Mouse (Mus musculus) kidney, adult 18-20 months (tissue): ENCODE data around the gene Dars.

ENCODE experiments used
- DNase-seq: peaks from one replicate; pipeline ENCODE4 v3.0.0; 2021

The Dars gene

DNA sequence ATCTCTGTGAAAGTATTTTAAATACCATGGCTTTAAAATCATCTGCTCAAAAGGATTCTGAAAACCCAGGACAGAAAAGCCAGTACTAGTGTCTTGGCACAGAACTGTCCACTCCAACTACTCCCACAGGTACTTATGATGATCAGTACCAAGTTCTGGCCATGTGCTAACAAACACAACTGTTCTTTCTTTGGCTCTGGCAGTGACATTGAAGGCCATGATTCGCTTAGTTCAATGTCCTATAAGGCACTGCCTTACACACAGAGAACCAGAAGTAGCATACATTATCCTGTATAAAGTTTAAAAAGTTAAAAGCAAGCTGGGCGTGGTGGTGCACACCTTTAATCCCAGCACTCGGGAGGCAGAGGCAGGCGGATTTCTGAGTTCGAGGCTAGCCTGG lies 6.0 kb downstream of the Dars start:
- DNase-seq, result no peak

DNA sequence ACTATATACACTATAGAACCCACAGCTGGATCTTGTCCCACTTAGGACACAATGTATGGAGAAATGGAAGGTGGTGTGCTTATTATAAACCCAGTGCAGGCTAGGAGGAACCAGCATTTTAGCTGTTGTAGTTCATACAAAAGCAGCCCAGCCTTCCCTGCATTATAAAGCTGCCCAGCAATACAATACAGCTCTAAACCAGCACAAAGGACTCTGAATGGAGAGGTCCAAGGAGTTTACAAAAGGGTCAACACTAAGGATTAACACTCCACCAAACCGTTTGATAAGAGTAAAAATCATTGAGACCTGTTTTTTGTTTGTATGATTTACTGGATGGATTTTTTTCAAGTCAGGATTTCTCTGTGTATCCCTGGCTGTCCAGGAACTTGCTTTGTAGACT lies 10.3 kb downstream of the Dars start:
- no peak for DNase-seq

DNA sequence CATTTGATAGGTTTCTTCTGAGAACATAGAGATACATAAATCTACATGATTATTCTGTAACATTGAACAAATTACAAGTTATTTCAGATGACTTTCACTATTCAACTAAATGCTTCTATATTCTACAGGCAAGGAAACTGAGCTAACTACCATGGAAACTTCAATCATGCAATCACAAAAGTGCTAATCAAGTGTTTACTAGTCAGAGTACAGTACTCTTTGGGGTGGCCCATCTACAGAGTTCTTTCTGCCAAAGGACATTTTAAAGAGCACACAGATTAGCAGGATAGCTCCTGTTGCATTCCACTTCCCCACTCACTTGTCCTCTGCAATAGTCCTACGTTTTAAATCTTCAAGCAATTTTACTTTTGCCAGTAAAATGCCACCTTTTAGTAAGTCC lies 11.5 kb downstream of the Dars start:
- DNase-seq, result no peak

DNA sequence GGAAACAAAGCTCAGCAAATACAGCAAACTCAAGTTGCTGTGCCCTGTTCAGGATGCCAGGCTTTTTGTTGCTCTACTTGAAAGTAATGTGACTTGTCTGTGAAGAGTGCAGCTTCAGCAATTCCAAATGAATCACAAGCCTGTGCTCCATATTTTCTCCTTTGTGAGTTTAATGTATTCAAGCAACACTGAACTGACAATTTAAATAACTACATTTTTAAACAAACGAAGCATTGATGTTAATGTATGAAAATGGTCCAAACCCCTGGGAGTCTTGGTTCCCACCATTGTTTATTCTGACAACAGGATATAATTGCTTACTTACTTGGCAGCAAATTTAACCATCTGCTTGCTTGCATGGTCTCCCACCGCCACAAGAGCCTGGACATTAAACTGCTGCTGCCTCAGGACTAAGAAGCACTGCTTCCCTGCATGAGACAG lies 12.1 kb downstream of the Dars start:
- DNase-seq, result no peak

GRCm38 (mm10) chr1:128400926-128401325 lies 16.2 kb downstream of the Dars start:
- no peak for DNase-seq

DNA sequence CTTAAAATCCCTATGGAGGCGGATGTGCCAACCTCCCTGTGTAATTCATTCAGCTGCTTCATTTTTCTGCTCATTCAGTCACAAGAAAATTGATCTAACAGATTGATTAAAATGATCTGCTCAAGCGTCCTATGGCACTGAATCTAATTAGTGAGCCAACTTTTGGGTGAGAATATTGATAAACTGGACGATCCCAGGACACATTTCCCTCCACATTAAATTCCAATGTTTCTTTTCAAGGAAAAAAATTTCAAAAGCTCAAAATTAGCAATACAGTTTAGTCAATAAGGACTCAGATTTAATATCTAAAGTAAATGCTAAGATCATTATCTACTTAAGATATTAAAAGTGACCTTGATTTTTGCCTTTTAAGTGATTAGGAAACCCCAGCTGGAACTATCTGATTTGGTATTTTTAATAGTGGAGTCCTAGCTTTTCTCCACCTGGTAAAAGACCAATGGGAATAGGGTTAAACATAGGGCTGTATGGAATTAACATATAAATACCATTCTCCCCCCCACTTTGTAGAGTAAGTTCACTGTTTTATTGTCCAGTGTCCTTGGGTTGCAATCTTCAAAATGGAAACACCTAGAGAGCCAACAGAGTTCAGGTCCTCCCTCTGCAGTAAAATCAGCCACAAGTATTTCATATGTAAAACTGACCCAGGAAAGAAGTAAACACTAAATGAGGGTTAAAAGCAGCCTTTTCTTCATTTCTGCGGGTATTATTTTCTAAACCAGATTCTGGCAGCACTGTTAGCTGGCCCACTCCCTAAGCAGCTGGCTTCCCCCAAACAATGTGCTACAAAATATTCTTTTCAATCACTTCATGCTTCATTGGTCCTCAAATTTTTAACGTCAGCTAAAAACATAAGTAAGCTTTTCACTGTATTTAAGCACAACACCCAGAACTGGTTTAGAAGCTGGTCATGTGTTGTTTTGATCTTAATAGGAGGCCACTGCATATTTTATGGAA lies 16.9 kb downstream of the Dars start:
- no peak for DNase-seq

DNA sequence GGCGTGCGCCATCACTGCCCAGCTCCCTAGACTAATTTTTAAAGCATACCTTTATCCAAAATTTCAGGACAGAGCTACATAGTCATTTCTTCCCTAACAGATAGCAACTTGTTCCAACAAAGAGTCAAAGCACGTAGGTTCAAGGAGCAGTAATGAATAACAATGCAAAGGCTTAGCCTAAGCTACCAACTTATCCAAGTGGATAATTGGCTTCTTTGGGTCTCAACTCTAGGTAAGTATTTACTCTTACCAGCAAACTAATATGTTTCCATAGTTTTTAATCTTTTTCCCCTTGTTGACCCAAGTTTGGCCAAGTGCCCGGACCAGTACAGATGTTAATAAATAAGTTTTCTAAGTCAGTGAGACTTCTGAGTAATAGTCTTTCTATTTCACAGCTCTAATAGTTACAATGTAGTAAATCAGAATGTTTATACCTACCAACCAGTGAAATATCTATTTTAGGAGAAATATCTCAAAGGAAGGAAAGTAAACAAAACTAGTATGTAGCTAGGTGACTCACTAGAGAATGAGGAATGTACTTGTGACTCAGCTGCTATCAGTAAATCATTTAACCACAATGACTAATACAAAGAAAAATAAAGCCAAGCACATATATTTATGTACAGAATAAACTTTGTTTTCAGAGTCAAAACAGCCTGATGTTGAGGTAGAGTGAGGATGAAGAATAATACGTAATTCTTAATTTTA lies 18.3 kb downstream of the Dars start:
- no peak for DNase-seq

DNA sequence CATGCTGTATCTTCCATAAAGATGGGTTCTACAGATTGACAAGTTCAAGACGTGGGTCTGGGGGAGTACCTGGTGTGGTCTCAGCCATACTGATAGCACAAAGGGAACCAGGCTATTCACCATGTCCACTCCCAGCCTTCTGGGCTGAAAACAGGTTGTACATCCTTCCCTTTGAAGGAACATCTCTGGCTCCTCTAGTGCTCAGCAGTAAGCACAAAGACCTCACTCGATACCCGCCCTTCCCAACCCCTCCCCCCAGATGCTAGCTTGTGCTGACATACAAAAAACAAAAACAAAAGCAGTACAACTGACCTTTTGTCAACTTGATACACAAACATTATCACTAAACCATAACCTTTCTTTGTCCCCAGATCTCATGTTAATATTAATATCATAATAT lies 22.5 kb downstream of the Dars start:
- DNase-seq, result no peak

- DNase-seq, result no peak
These were observed 24.8 kb downstream of the Dars start for GRCm38 (mm10) chr1:128392382-128392781.

- DNase-seq, result no peak
These were observed 30.7 kb downstream of the Dars start for GRCm38 (mm10) chr1:128386487-128386886.

- DNase-seq, result no peak
These were observed 40.3 kb downstream of the Dars start for GRCm38 (mm10) chr1:128376841-128377240.

- no peak for DNase-seq
These were observed 44.9 kb downstream of the Dars start for GRCm38 (mm10) chr1:128372143-128372860.

- DNase-seq, result peak; percentile 24
These were observed 48.3 kb downstream of the Dars start for GRCm38 (mm10) chr1:128368732-128369441.

DNA sequence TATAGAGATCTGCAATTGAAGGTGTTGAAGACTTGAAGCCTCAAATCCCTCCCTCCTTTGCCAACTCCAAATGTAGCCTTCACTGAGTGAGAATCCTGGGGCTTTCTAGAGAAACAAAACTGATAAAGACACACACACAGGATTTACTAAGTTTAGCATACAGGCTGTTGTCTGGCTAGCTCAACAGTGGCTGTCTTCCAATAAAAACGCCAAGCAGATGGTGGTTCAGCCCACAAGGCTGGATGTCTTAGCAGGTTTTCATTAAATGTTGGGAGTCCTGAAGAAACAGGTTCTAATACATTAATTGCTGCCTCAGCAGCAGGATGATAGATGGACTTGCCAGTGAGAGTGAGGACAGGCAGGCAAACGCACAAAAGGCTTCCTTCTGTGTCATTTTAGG lies 56.6 kb downstream of the Dars start:
- DNase-seq, result no peak

- peak; percentile 94 for DNase-seq
These were observed 57.4 kb downstream of the Dars start, which contains the start of gene Mcm6 for GRCm38 (mm10) chr1:128359554-128360376. Gene Mcm6 (minus strand): TSS chr1:128359664.

GRCm38 (mm10) chr1:128358916-128359553 lies 58.1 kb downstream of the Dars start:
- DNase-seq, result no peak

GRCm38 (mm10) chr1:128358276-128358675 lies 58.9 kb downstream of the Dars start:
- DNase-seq, result no peak

- DNase-seq, result no peak
These were observed 59.7 kb downstream of the Dars start for GRCm38 (mm10) chr1:128357452-128357851.

DNA sequence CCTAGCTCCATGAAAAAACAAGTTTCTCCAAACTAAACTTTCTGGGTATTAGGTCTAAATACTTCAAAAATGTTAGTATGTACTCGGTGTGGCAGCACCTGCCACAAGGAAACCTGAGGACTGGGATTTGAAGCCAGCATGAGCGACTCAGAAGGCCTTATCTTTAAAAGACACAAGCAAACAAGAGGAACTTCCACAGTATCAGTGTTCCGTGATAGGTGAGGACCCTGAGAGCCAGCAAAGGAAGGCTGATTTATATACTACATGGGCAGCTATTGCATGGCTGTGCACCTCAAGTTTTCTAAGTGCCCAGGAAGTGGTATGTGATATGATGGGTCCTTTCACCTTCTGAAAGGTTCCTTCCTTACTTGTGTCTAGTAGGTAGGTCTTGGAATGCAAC lies 64.1 kb downstream of the Dars start:
- DNase-seq, result no peak

DNA sequence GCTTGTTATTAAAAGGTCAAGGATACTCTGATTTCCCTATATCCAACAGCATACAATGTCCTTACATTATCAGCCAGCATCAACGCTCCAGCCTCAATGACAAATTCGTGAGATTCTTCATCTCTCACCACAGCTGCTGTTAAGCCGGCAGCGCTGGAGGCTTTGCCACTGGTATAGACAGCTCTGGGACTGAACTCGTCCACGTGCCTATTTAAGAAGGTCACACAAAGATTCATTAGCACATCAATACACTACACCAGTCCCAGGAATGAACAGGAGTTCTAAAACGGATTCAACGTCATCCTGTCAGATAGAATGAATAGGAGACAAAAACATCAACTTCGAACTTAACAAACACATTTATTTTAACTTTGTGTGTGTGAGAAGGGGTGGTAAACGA lies 72.9 kb downstream of the Dars start:
- DNase-seq, result no peak

- no peak for DNase-seq
These were observed 79.4 kb downstream of the Dars start for GRCm38 (mm10) chr1:128337708-128338320.
